Mouse (Mus musculus) C2C12 (cell line): ENCODE results near the gene Klc3. TPM values are rescaled to one million over a fixed set of nuclear protein-coding genes. Genes with fewer than 3 reads are reported as not detected.

ENCODE experiments used
- H3K27me3 ChIP-seq: one replicate; pipeline ENCODE4 v1.6.1; 2011; ENCODE audit not compliant: control insufficient read depth, insufficient read depth, insufficient read length
- H3K36me3 ChIP-seq: one replicate; pipeline ENCODE4 v1.6.1; 2011; ENCODE audit not compliant: control insufficient read depth, insufficient read depth
- H3K4me3 ChIP-seq: one replicate; pipeline ENCODE4 v1.5.1; 2011; ENCODE audit warnings: mild to moderate bottlenecking, control low read depth; ENCODE audit not compliant: poor library complexity, insufficient read depth, severe bottlenecking
- H3K79me2 ChIP-seq: one replicate; pipeline ENCODE4 v1.6.1; 2011; ENCODE audit not compliant: control insufficient read depth, insufficient read depth
- H3K79me3 ChIP-seq: one replicate; pipeline ENCODE4 v1.6.1; 2011; ENCODE audit warnings: low read depth, control low read depth
- H3ac ChIP-seq: one replicate; pipeline ENCODE3; 2011; ENCODE audit warnings: low read depth; ENCODE audit not compliant: control insufficient read depth, insufficient read length
- CEBPB ChIP-seq: IDR thresholded peaks from one replicate; pipeline ENCODE4 v1.6.1; 2011; ENCODE audit warnings: low read depth, mild to moderate bottlenecking, control low read depth, moderate library complexity
- CTCF ChIP-seq: IDR thresholded peaks from one replicate; pipeline ENCODE4 v1.5.1; 2011; ENCODE audit not compliant: control insufficient read depth, insufficient read depth, insufficient read length
- FOSL1 ChIP-seq: IDR thresholded peaks from one replicate; pipeline ENCODE4 v1.8.0; 2011; ENCODE audit warnings: mild to moderate bottlenecking, low read length; ENCODE audit not compliant: poor library complexity, insufficient read depth, severe bottlenecking
- MAX ChIP-seq: IDR thresholded peaks from one replicate; pipeline ENCODE4 v1.6.1; 2011; ENCODE audit warnings: mild to moderate bottlenecking, control low read depth
- MYOD1 ChIP-seq: IDR thresholded peaks from one replicate; pipeline ENCODE4 v1.6.1; 2011; ENCODE audit warnings: low read depth; ENCODE audit not compliant: control insufficient read depth, insufficient read length
- MYOG ChIP-seq: IDR thresholded peaks from one replicate; pipeline ENCODE4 v1.6.1; 2011; ENCODE audit not compliant: control insufficient read depth, insufficient read length; ENCODE audit errors: extremely low read depth
- USF1 ChIP-seq: IDR thresholded peaks from one replicate; pipeline ENCODE4 v1.6.1; 2011; ENCODE audit warnings: low read depth, mild to moderate bottlenecking, control low read depth, moderate library complexity
- microRNA-seq: library from miRNA; unstranded; fragments of <30 nt; microRNA quantifications from one replicate; pipeline ENCODE4, GENCODE M21; 2019; ENCODE audit warnings: borderline microRNAs expressed
- polyA plus RNA-seq: library from polyadenylated mRNA; unstranded; fragments of >200 nt; fragmentation: generic; extraction: Trizol; gene quantifications from one replicate; pipeline ENCODE4 v1.2.1, GENCODE M21; 2012; ENCODE audit warnings: missing spikeins

Klc3 gene
- polyA plus RNA-seq, 1 experiment = 4.3 TPM

GRCm38 (mm10) chr7:19356311-19356710 is 47.6 kb downstream of the Klc3 start:
- no peak overlapping the region for H3ac ChIP-seq
- H3K36me3 ChIP-seq = peaks cover 17% of the 10 kb centered on the region
- no peak for TF ChIP-seq MYOD1
- no peak for TF ChIP-seq USF1
- no peak for TF ChIP-seq CEBPB
- no peak for TF ChIP-seq MYOG
- no peak for TF ChIP-seq FOSL1
- TF ChIP-seq MAX = no peak
- no peak for TF ChIP-seq CTCF
- H3K79me3 ChIP-seq = peaks cover 15% of the 10 kb centered on the region
- no peak overlapping the region for H3K4me3 ChIP-seq
- H3K27me3 ChIP-seq = no peaks in the 10 kb centered on the region
- peaks cover 34% of the 10 kb centered on the region for H3K79me2 ChIP-seq

GRCm38 (mm10) chr7:19354991-19355390 is 48.9 kb downstream of the Klc3 start:
- H3K79me2 ChIP-seq = peaks cover 34% of the 10 kb centered on the region
- H3K36me3 ChIP-seq = peaks cover 17% of the 10 kb centered on the region
- no peak overlapping the region for H3K4me3 ChIP-seq
- no peak overlapping the region for H3ac ChIP-seq
- TF ChIP-seq MYOD1 (no peak), USF1 (no peak), CEBPB (no peak), MAX (no peak), MYOG (no peak), CTCF (no peak), FOSL1 (no peak)
- no peaks in the 10 kb centered on the region for H3K27me3 ChIP-seq
- peaks cover 15% of the 10 kb centered on the region for H3K79me3 ChIP-seq

GRCm38 (mm10) chr7:19350221-19350620 is 53.7 kb downstream of the Klc3 start:
- peaks cover 20% of the 10 kb centered on the region for H3K79me2 ChIP-seq
- TF ChIP-seq CTCF (no peak), FOSL1 (no peak), USF1 (no peak), MYOD1 (no peak), CEBPB (no peak)
- H3K4me3 ChIP-seq = no peak overlapping the region
- no peak overlapping the region for H3ac ChIP-seq
- peaks cover 10% of the 10 kb centered on the region for H3K79me3 ChIP-seq
- peaks cover 17% of the 10 kb centered on the region for H3K36me3 ChIP-seq
- H3K27me3 ChIP-seq = no peaks in the 10 kb centered on the region

- peaks cover 13% of the 10 kb centered on the region for H3K36me3 ChIP-seq
- TF ChIP-seq FOSL1 = no peak
- no peak for TF ChIP-seq CTCF
- no peak for TF ChIP-seq MYOG
- TF ChIP-seq CEBPB = no peak
- TF ChIP-seq MAX = no peak
- TF ChIP-seq USF1 = no peak
- TF ChIP-seq MYOD1 = no peak
Observed at GRCm38 (mm10) chr7:19349188-19349915, 54.6 kb downstream of the Klc3 start.

GRCm38 (mm10) chr7:19344938-19345471 is 58.9 kb downstream of the Klc3 start:
- Histone ChIP-seq H3ac (peak overlapping the region; percentile 83), H3K79me3 (peaks cover 10% of the 10 kb centered on the region), H3K36me3 (peaks cover 6% of the 10 kb centered on the region), H3K27me3 (no peaks in the 10 kb centered on the region), H3K79me2 (peaks cover 20% of the 10 kb centered on the region), H3K4me3 (peak overlapping the region; percentile 46)
- no peak for TF ChIP-seq MYOD1
- no peak for TF ChIP-seq CEBPB

More at GRCm38 (mm10) chr7:19349188-19349915, 54.6 kb downstream of the Klc3 start:
- Histone ChIP-seq H3K79me3 (peaks cover 10% of the 10 kb centered on the region), H3K27me3 (no peaks in the 10 kb centered on the region), H3K4me3 (no peak overlapping the region), H3K79me2 (peaks cover 20% of the 10 kb centered on the region), H3ac (no peak overlapping the region)

Small RNAs within 50 kb of the gene (microRNA-seq; reads per million reads assigned to microRNA genes)
- gene Mir343 = not detected

Other genes with a start within 250 kb of the Klc3 start
- 0.43 TPM for gene Gipr, start 238.0 kb downstream of the Klc3 start, polyA plus RNA-seq
- gene Eml2, start 227.7 kb downstream of the Klc3 start, polyA plus RNA-seq = 16.4 TPM
- 0.05 TPM for gene Gpr4, start 191.6 kb downstream of the Klc3 start, polyA plus RNA-seq
- 27.5 TPM for gene Opa3, start 175.8 kb downstream of the Klc3 start, polyA plus RNA-seq
- gene Vasp, start 132.3 kb downstream of the Klc3 start, polyA plus RNA-seq = 145 TPM
- gene Ppm1n, start 124.0 kb downstream of the Klc3 start, polyA plus RNA-seq = 0.05 TPM
- gene Rtn2, start 121.5 kb downstream of the Klc3 start, polyA plus RNA-seq = 107 TPM
- 1.4 TPM for gene Fosb, start 94.1 kb downstream of the Klc3 start, polyA plus RNA-seq
- gene Ercc1, start 59.3 kb downstream of the Klc3 start, polyA plus RNA-seq = 151 TPM
- 25.6 TPM for gene Cd3eap, start 44.6 kb downstream of the Klc3 start, polyA plus RNA-seq
- gene Ppp1r13l, start 44.4 kb downstream of the Klc3 start, polyA plus RNA-seq = 21.5 TPM
- gene Ercc2, start 22.1 kb downstream of the Klc3 start, polyA plus RNA-seq = 9.7 TPM
- gene Ckm, start 672 bp upstream of the Klc3 start, polyA plus RNA-seq = 1.9 TPM
- 12.9 TPM for gene Mark4, start 54.7 kb upstream of the Klc3 start, polyA plus RNA-seq
- gene Exoc3l2, start 59.2 kb upstream of the Klc3 start, polyA plus RNA-seq = 0.01 TPM
- gene Bloc1s3, start 104.3 kb upstream of the Klc3 start, polyA plus RNA-seq = 4.8 TPM
- 23.2 TPM for gene Trappc6a, start 104.3 kb upstream of the Klc3 start, polyA plus RNA-seq
- gene Nkpd1, start 113.7 kb upstream of the Klc3 start, polyA plus RNA-seq = 0.11 TPM
- 32.6 TPM for gene Ppp1r37, start 159.0 kb upstream of the Klc3 start, polyA plus RNA-seq
- 1.9 TPM for gene Zfp296, start 173.2 kb upstream of the Klc3 start, polyA plus RNA-seq
- gene Gemin7, start 173.5 kb upstream of the Klc3 start, polyA plus RNA-seq = 136 TPM
- gene Clasrp, start 200.4 kb upstream of the Klc3 start, polyA plus RNA-seq = 19.0 TPM
- gene Relb, start 225.3 kb upstream of the Klc3 start, polyA plus RNA-seq = 11.1 TPM